Mouse (Mus musculus) neural tube, embryonic 10.5 days (tissue): Measurements from ENCODE around the gene Gm49391.
"Not testable (repeated sequence)": the region's sequence is repeated elsewhere in the genome, so short reads cannot be mapped to it uniquely, and the experiment has no call there.

Experiments
- DNase-seq: peaks from one replicate; pipeline ENCODE4 v3.0.0-alpha.2; 2017; ENCODE audit warnings: low spot score; ENCODE audit errors: extremely low spot score

Gene Gm49391

GRCm38 (mm10) chr13:60936500-60936901 is at the start of gene Gm49391, which contains the start of gene Ctla2a:
Gm49391 (minus strand) TSS chr13:60936571.
Ctla2a (minus strand) TSS chr13:60936625.
- no peak for DNase-seq

- DNase-seq = not testable (repeated sequence)
These were observed 35.9 kb upstream of the Gm49391 start for GRCm38 (mm10) chr13:60972319-60972718.

- DNase-seq = not testable (repeated sequence)
These were observed 27.6 kb upstream of the Gm49391 start for GRCm38 (mm10) chr13:60963985-60964384.

GRCm38 (mm10) chr13:60961706-60962105 is 25.3 kb upstream of the Gm49391 start:
- no peak for DNase-seq

GRCm38 (mm10) chr13:60941884-60942283 is 5.5 kb upstream of the Gm49391 start, which contains the start of gene Tpbpa:
Tpbpa (minus strand) TSS chr13:60941984.
- DNase-seq = not testable (repeated sequence)

- not testable (repeated sequence) for DNase-seq
These were observed 881 bp downstream of the Gm49391 start, which contains the start of gene Gm49393 for GRCm38 (mm10) chr13:60935490-60935889. Gm49393 (minus strand) TSS chr13:60935590.

GRCm38 (mm10) chr13:60904780-60905179 is 31.6 kb downstream of the Gm49391 start, which contains the start of gene Tpbpb:
Tpbpb (minus strand) TSS chr13:60904880.
- DNase-seq = not testable (repeated sequence)

GRCm38 (mm10) chr13:60897328-60897727 is 39.0 kb downstream of the Gm49391 start, which contains the start of gene Ctla2b:
Ctla2b (minus strand) TSS chr13:60897447.
- no peak for DNase-seq

- not testable (repeated sequence) for DNase-seq
These were observed 39.6 kb downstream of the Gm49391 start, which contains the start of gene Gm49392 for GRCm38 (mm10) chr13:60896794-60897193. Gm49392 (minus strand) TSS chr13:60896894.

GRCm38 (mm10) chr13:60895406-60896160 is 40.8 kb downstream of the Gm49391 start:
- no peak for DNase-seq

GRCm38 (mm10) chr13:60892301-60892700 is 44.1 kb downstream of the Gm49391 start:
- DNase-seq = no peak

- no peak for DNase-seq
These were observed 72.1 kb downstream of the Gm49391 start, which contains the start of gene 4930486L24Rik for GRCm38 (mm10) chr13:60864281-60864680. 4930486L24Rik (minus strand) TSS chr13:60864475.

- no peak for DNase-seq
These were observed 87.9 kb downstream of the Gm49391 start for GRCm38 (mm10) chr13:60848241-60849120.
